ENCODE assay signal across 11 mouse cellular contexts in genomic region chr19:45317473-45317882, GRCm38 (mm10). TPM values are rescaled to one million over a fixed set of nuclear protein-coding genes. Genes with fewer than 3 reads are reported as not detected.
DNase-seq lines count a peak whose midpoint lies in the region; ATAC-seq and TF ChIP-seq lines count a peak whose summit lies in the region.
"Had no signal": no experiment of that assay in that cellular context is flagged by ENCODE, and none has a peak within 500 bp of the region (broad histone marks: within the 10 kb centered on the region; RNA-seq: fewer than 3 reads in every experiment).

No protein-coding gene starts in this region.

- no peak overlapping the region for H3K4me3 ChIP-seq in gastrocnemius, adult 2 months
- no peak overlapping the region for H3K4me3 ChIP-seq in neural tube, embryonic 11.5 days (ENCODE audit: low read depth, low read length)
- no peak overlapping the region for H3K4me3 ChIP-seq in intestine, embryonic 16.5 days (ENCODE audit: low read length)
- H3K4me3 ChIP-seq: heart, adult 2 months had no signal

- peak overlapping the region; percentile 10; the same call in 1 of the 2 replicates for H3K27ac ChIP-seq in gastrocnemius, adult 2 months
- H3K27ac ChIP-seq in neural tube, embryonic 11.5 days (ENCODE audit: low read depth, low read length) = peak overlapping the region; percentile 57
- H3K27ac ChIP-seq in intestine, embryonic 16.5 days (ENCODE audit: low read length) = no peak overlapping the region
- H3K27ac ChIP-seq: heart, adult 2 months; liver, embryonic 14.5 days had no signal

- WGBS in neural tube, embryonic 11.5 days = 29% methylated on average over 13 of the region's 13 CpGs
- 22% methylated on average over 13 of the region's 13 CpGs for WGBS in intestine, embryonic 16.5 days

- H3K36me3 ChIP-seq in neural tube, embryonic 11.5 days (ENCODE audit: control insufficient read depth, insufficient read depth, low read length) = no peaks in the 10 kb centered on the region
- H3K36me3 ChIP-seq in intestine, embryonic 16.5 days (ENCODE audit: control insufficient read depth, insufficient read depth, low read length) = no peaks in the 10 kb centered on the region

- no peak for TF ChIP-seq CTCF in gastrocnemius, adult 2 months (IDR thresholded peaks at IDR 0.05)

- H3K9me3 ChIP-seq in neural tube, embryonic 11.5 days (ENCODE audit: control insufficient read depth, low read length) = no peaks in the 10 kb centered on the region
- no peaks in the 10 kb centered on the region for H3K9me3 ChIP-seq in intestine, embryonic 16.5 days (ENCODE audit: control insufficient read depth, low read length)

- no peak for DNase-seq in gastrocnemius, adult 2 months
- DNase-seq in gastrocnemius, adult 18-20 months (ENCODE audit: low spot score) = no peak
- peak; percentile 51 for DNase-seq in neural tube, embryonic 11.5 days (ENCODE audit: low spot score)
- DNase-seq in neural tube, embryonic 10.5 days (ENCODE audit: extremely low spot score, low spot score) = no peak
- no peak for DNase-seq in c-Kit-positive CD71-positive TER-119-positive erythroid progenitor cells, embryonic 14.5 days (ENCODE audit: low spot score)
- DNase-seq in adrenal gland, postnatal 4 days (ENCODE audit: low spot score in 2 of 2) = no peak
- DNase-seq in adrenal gland, postnatal 14 days = no peak
- DNase-seq: B cell, adult 2 months; heart, adult 2 months had no signal

- H3K9ac ChIP-seq in neural tube, embryonic 11.5 days (ENCODE audit: low read length) = peak overlapping the region; percentile 38; the same call in 1 of the 2 replicates
- H3K9ac ChIP-seq in intestine, embryonic 16.5 days (ENCODE audit: low read depth, low read length) = no peak overlapping the region
- H3K9ac ChIP-seq: liver, embryonic 14.5 days had no signal

- intact Hi-C loops in gastrocnemius, adult 2 months (cut with DNase I) = no loop called here

- 0 out of 2 replicates have a peak, but pooled peaks cover 2% of the 10 kb centered on the region for H3K27me3 ChIP-seq in neural tube, embryonic 11.5 days (ENCODE audit: control insufficient read depth, insufficient read depth, low read length)
- no peaks in the 10 kb centered on the region for H3K27me3 ChIP-seq in intestine, embryonic 16.5 days (replicated peaks; ENCODE audit: control insufficient read depth, insufficient read depth, low read length)

- peaks cover 6% of the 10 kb centered on the region for H3K4me1 ChIP-seq in neural tube, embryonic 11.5 days (ENCODE audit: control insufficient read depth, insufficient read depth, low read length)
- peaks cover 8% of the 10 kb centered on the region; the same call in 1 of the 2 replicates for H3K4me1 ChIP-seq in intestine, embryonic 16.5 days (ENCODE audit: control insufficient read depth, insufficient read depth, low read length)

- ATAC-seq in neural tube, embryonic 11.5 days (ENCODE audit: insufficient read depth, low FRiP score, low TSS enrichment) = no peak
- peak; percentile 53; the same call in 1 of the 2 replicates for ATAC-seq in intestine, embryonic 16.5 days

- peak overlapping the region; percentile 20; the same call in 1 of the 2 replicates for H3K4me2 ChIP-seq in neural tube, embryonic 11.5 days (ENCODE audit: low read depth)
- peak overlapping the region; percentile 16; the same call in 1 of the 2 replicates for H3K4me2 ChIP-seq in intestine, embryonic 16.5 days (ENCODE audit: low read depth, low read length)

RNA-seq across cellular contexts. Expression of gene Btrc, which starts 46.1 kb away (rescaled TPM):
- 10 to 100 TPM; 20.5 to 22.0 TPM for total RNA-seq in gastrocnemius, adult 2 months (2021)
- total RNA-seq in gastrocnemius, adult 18-20 months (2021) = 10 to 100 TPM; 23.8 to 28.3 TPM
- 64.7 and 68.4 TPM in 2 replicates for polyA plus RNA-seq in neural tube, embryonic 11.5 days (2014; fragmentation: Nextera tagmentation; extraction: Ambion mirVana)
- 28.7 and 30.4 TPM in 2 replicates for polyA plus RNA-seq in intestine, embryonic 16.5 days (2015; fragmentation: Nextera tagmentation; extraction: Ambion mirVana)
- total RNA-seq in adrenal gland, postnatal 4 days (2021) = 10 to 100 TPM; 42.4 to 46.6 TPM
- 27.3 and 28.5 TPM in 2 replicates for total RNA-seq in adrenal gland, postnatal 14 days (2021)
